Mouse (Mus musculus) liver, adult 2 months (tissue): ENCODE data around the gene Sertad2.

ENCODE experiments used
- CTCF ChIP-seq: fragments of 200-500 bp; IDR thresholded peaks from 2 replicates; pipeline ENCODE4 v1.5.1; 2011; ENCODE audit warnings: low read depth, low read length, control low read depth
- POLR2A ChIP-seq: fragments of 200-500 bp; IDR thresholded peaks from 2 replicates; pipeline ENCODE4 v1.6.1; 2011; ENCODE audit warnings: low read length, control low read depth; ENCODE audit not compliant: insufficient read depth; ENCODE audit errors: extremely low read depth

- TF ChIP-seq POLR2A = no peak
- no peak for TF ChIP-seq CTCF
Observed at GRCm38 (mm10) chr11:20493922-20494626, 49.0 kb upstream of the Sertad2 start.
